Mouse (Mus musculus) brain, embryonic 18.5 days (tissue): ENCODE measurements at regions not wholly inside any gene's neighbourhood (a gene's known extent, or its start where the extent isn't known, plus 50 kb on each side); places are given as distances from the start of the nearest gene placed in this dataset.

Experiments
- DNase-seq: peaks from one replicate; pipeline ENCODE4 v3.0.0-alpha.2; 2012; ENCODE audit warnings: low read depth, low spot score

- no peak for DNase-seq
These were observed 157.5 kb upstream of the Rpl34 start for GRCm38 (mm10) chr3:130887540-130888312.

- DNase-seq: no peak
These were observed 155.8 kb upstream of the Rpl34 start for GRCm38 (mm10) chr3:130885974-130886373.

GRCm38 (mm10) chr3:130884393-130884792, 154.2 kb upstream of the Rpl34 start:
- DNase-seq: no peak

GRCm38 (mm10) chr3:130883928-130884327, 153.7 kb upstream of the Rpl34 start:
- DNase-seq: no peak

- no peak for DNase-seq
These were observed 153.1 kb upstream of the Rpl34 start for GRCm38 (mm10) chr3:130883319-130883718.

GRCm38 (mm10) chr3:130880482-130880881, 150.3 kb upstream of the Rpl34 start:
- no peak for DNase-seq

GRCm38 (mm10) chr3:130879463-130879862, 149.3 kb upstream of the Rpl34 start:
- DNase-seq: no peak

GRCm38 (mm10) chr3:130878834-130879233, 148.6 kb upstream of the Rpl34 start:
- no peak for DNase-seq

- no peak for DNase-seq
These were observed 147.8 kb upstream of the Rpl34 start for GRCm38 (mm10) chr3:130877981-130878380.

- no peak for DNase-seq
These were observed 143.5 kb upstream of the Rpl34 start for GRCm38 (mm10) chr3:130873745-130874144.

GRCm38 (mm10) chr3:130866952-130867632, 136.9 kb upstream of the Rpl34 start:
- DNase-seq: no peak

- no peak for DNase-seq
These were observed 134.6 kb upstream of the Rpl34 start for GRCm38 (mm10) chr3:130864783-130865182.

GRCm38 (mm10) chr3:130863376-130863775, 133.2 kb upstream of the Rpl34 start:
- no peak for DNase-seq

GRCm38 (mm10) chr3:130860315-130860714, 130.1 kb upstream of the Rpl34 start:
- DNase-seq: no peak

GRCm38 (mm10) chr3:130853866-130854265, 123.7 kb upstream of the Rpl34 start:
- no peak for DNase-seq

- no peak for DNase-seq
These were observed 120.6 kb upstream of the Rpl34 start for GRCm38 (mm10) chr3:130850766-130851308.

- DNase-seq: no peak
These were observed 111.6 kb upstream of the Rpl34 start for GRCm38 (mm10) chr3:130841755-130842154.

- no peak for DNase-seq
These were observed 109.8 kb upstream of the Rpl34 start for GRCm38 (mm10) chr3:130839924-130840440.

GRCm38 (mm10) chr3:130838626-130839422, 108.6 kb upstream of the Rpl34 start:
- DNase-seq: peak; percentile 26

GRCm38 (mm10) chr3:130833722-130834121, 103.5 kb upstream of the Rpl34 start:
- no peak for DNase-seq

GRCm38 (mm10) chr3:130833082-130833481, 102.9 kb upstream of the Rpl34 start:
- no peak for DNase-seq

- DNase-seq: no peak
These were observed 101.6 kb upstream of the Rpl34 start for GRCm38 (mm10) chr3:130831788-130832187.
